Mouse (Mus musculus) ovary, adult 18-20 months (tissue): Measurements from ENCODE around the gene Nfe2l3.

Experiments used
- DNase-seq: peaks from one replicate; pipeline ENCODE4 v3.0.0; 2022; ENCODE audit warnings: low spot score, mixed read lengths

Nfe2l3 gene

GRCm38 (mm10) chr6:51486076-51486710 is 53.7 kb downstream of the Nfe2l3 start:
- DNase-seq, result no peak

GRCm38 (mm10) chr6:51486731-51487130 is 54.3 kb downstream of the Nfe2l3 start:
- DNase-seq, result no peak

DNA sequence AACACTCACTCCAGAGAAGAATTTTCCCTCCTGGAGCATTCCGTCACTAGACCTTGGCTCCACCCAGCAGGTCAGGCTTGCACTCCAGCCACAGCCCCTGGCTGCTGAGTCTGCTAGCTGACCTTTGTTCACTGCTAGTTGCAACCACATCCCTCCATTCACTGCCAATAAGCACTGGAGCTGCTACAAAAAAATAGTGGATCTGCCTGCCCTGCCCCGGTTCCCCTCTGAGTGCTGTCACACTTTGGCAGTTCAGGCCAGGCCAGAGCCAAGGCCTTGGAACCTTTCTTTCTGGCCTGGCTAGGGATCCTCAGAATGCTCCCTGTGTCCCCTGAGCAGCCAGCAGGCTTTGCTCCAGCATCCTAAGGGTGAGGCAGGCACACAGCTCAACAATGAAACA is 57.3 kb downstream of the Nfe2l3 start:
- peak; percentile 29 for DNase-seq

DNA sequence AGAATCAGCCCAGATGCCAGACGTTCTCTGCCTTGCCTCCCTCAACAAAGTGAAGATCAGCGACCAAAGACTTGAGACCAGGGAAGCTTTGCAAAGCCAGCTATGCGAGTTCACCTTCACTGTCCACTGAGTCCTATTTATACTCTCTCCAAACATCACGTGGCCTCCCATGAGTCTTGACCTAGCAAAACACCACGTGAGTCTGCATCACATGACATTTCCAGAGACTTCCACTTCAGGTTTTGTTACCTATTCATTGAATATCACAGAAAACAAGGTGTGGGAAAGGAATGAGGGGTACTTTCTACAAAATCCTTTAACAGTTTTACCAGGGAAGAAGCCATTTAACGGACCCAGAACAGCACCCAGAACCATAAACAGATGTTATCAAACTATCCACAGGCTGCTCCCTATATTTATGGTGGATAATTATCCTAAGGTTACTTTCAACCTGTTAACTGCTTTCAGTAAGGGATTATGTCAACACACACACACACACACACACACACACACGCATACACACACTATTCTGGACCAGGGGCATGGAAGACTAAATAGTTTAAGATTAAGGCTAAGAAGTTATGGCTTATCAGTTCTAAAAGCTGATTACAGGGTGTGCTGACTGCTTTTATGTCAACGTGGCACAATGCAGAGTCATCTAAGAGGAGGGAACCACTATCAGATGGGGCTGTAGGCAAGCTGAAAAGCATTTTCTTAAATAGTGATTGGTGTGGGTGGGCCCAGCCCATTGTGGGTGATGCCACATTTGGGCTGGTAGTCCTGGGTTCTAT is 65.0 kb downstream of the Nfe2l3 start:
- no peak for DNase-seq

DNA sequence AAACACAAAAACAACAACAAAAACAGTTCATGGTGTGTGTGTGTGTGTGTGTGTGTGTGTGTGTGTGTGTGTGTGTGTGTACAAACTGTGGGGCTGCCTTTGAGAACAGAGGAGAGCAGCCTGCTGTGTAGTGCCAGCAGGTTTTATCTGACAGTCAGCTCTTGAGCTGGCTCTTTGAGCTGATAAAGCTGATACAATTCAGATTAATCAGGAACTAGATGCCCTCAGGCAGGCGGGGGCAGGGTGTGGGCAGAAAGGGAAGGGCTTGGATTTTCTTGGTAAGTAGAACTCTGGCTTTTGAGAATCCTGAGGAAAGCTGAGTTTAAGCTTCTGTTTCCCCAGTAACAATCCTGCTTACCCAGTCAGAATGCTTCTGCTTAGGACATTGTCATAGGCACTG is 73.2 kb downstream of the Nfe2l3 start:
- no peak for DNase-seq

DNA sequence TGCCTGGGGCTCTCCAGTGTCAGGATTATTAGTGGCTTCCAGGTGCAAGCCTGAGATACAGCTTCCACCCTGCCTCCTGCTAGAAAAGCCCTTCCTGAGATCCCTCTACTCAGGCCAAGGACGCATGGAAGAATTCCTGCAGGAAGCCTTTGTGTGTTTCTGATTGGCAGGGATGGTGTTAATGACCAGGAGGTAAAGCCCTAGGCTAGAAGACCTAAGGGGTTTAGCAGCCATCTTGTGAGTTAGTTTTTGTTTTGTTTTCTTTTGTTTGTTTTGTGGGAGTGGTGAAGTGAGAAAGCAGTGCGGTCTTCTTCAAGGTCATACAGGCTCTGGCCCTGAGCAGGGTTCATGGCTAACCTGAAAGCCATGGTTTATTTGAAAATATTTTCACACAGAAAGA is 75.1 kb downstream of the Nfe2l3 start:
- no peak for DNase-seq
